10 mouse cellular contexts compared by ENCODE assay signal in genomic region chr2:165419670-165420111, GRCm38 (mm10). TPM values are rescaled to one million over a fixed set of nuclear protein-coding genes. Genes with fewer than 3 reads are reported as not detected.
A peak's percentile ranks its signal among the peaks of the same experiment; 100 is the strongest.
DNase-seq lines count a peak whose midpoint lies in the region; ATAC-seq and TF ChIP-seq lines count a peak whose summit lies in the region.
"Had no signal": no experiment of that assay in that cellular context is flagged by ENCODE, and none has a peak within 500 bp of the region (broad histone marks: within the 10 kb centered on the region; RNA-seq: fewer than 3 reads in every experiment).

No protein-coding gene starts in this region.

- ATAC-seq in granulocyte monocyte progenitor cell, adult 5-6 weeks (replicated peaks; ENCODE audit: poor library complexity, severe bottlenecking): peak; percentile 68
- ATAC-seq in megakaryocyte progenitor cell, adult 5-6 weeks (replicated peaks; ENCODE audit: poor library complexity): peak; percentile 76

- DNase-seq in brain, embryonic 14.5 days (ENCODE audit: low read depth): peak; percentile 71
- DNase-seq in cerebellum, adult 8-10 months: peak; percentile 34
- no peak for DNase-seq in spleen, postnatal 36 days (ENCODE audit: low spot score in 2 of 2)
- DNase-seq in embryo, embryonic 9.5 days (ENCODE audit: extremely low spot score): no peak
- DNase-seq in adrenal gland, adult 8-10 months: no peak
- DNase-seq: gastrocnemius, postnatal 10 days had no signal

- no peak for TF ChIP-seq POLR2A in brain, embryonic 14.5 days (IDR thresholded peaks at IDR 0.05; ENCODE audit: borderline replicate concordance, extremely low read depth, insufficient read depth, insufficient read length, poor library complexity, severe bottlenecking)

- TF ChIP-seq CTCF in brain, embryonic 14.5 days (IDR thresholded peaks at IDR 0.05; ENCODE audit: borderline replicate concordance, extremely low read depth, insufficient read depth, insufficient read length): no peak

RNA-seq across cellular contexts. Expression of gene Ocstamp, which starts 19.5 kb away (rescaled TPM):
- not detected in 2 replicates for polyA plus RNA-seq in brain, embryonic 14.5 days (2012; rRNA removed)
- not detected in 2 replicates for total RNA-seq in granulocyte monocyte progenitor cell, adult 5-6 weeks (2014; fragmentation: Nextera tagmentation)
- total RNA-seq in granulocyte monocyte progenitor cell, adult 5-6 weeks (2017): not detected in 2 replicates
- total RNA-seq in megakaryocyte progenitor cell, adult 5-6 weeks (2015): not detected in 2 replicates
- total RNA-seq in megakaryocyte progenitor cell, adult 5-6 weeks (2017): not detected in 2 replicates
- under 1 TPM; 0.14 to 0.17 (median 0.16) TPM for total RNA-seq in adrenal gland, adult 8-10 months (2022)
- total RNA-seq: MEL had no signal
- polyA plus RNA-seq: neural tube, embryonic 11.5 days had no signal

RNA-seq across cellular contexts. Expression of gene Zfp334, which starts 31.6 kb away (rescaled TPM):
- polyA plus RNA-seq in brain, embryonic 14.5 days (2012; rRNA removed): 15.2 and 19.2 TPM in 2 replicates
- not detected in 2 replicates for total RNA-seq in granulocyte monocyte progenitor cell, adult 5-6 weeks (2014; fragmentation: Nextera tagmentation)
- not detected in 2 replicates for total RNA-seq in granulocyte monocyte progenitor cell, adult 5-6 weeks (2017)
- not detected in 2 replicates for total RNA-seq in megakaryocyte progenitor cell, adult 5-6 weeks (2015)
- total RNA-seq in megakaryocyte progenitor cell, adult 5-6 weeks (2017): not detected in 2 replicates
- total RNA-seq in adrenal gland, adult 8-10 months (2022): 1 to 10 TPM; 5.3 to 7.5 (median 6.3) TPM
- total RNA-seq: MEL had no signal

RNA-seq across cellular contexts. Expression of gene Zfp663, which starts 51.2 kb away (rescaled TPM):
- polyA plus RNA-seq in brain, embryonic 14.5 days (2012; rRNA removed): 6.5 and 7.2 TPM in 2 replicates
- total RNA-seq in granulocyte monocyte progenitor cell, adult 5-6 weeks (2014; fragmentation: Nextera tagmentation): not detected in 2 replicates
- total RNA-seq in granulocyte monocyte progenitor cell, adult 5-6 weeks (2017): not detected in 2 replicates
- not detected in 2 replicates for total RNA-seq in megakaryocyte progenitor cell, adult 5-6 weeks (2015)
- total RNA-seq in megakaryocyte progenitor cell, adult 5-6 weeks (2017): not detected in 2 replicates
- total RNA-seq in adrenal gland, adult 8-10 months (2022): not detected
- total RNA-seq: MEL had no signal

RNA-seq across cellular contexts. Expression of gene Slc13a3, which starts 53.3 kb away (rescaled TPM):
- polyA plus RNA-seq in brain, embryonic 14.5 days (2012; rRNA removed): 4.7 and 5.1 TPM in 2 replicates
- not detected in 2 replicates for total RNA-seq in granulocyte monocyte progenitor cell, adult 5-6 weeks (2014; fragmentation: Nextera tagmentation)
- 0.04 and 0.67 TPM in 2 replicates for total RNA-seq in granulocyte monocyte progenitor cell, adult 5-6 weeks (2017)
- 0.15 TPM in 1 of 2 replicates, not detected in the other for total RNA-seq in megakaryocyte progenitor cell, adult 5-6 weeks (2015)
- 0.08 TPM in 1 of 2 replicates, not detected in the other for total RNA-seq in megakaryocyte progenitor cell, adult 5-6 weeks (2017)
- 1 to 10 TPM; 1.1 to 1.5 (median 1.4) TPM for total RNA-seq in adrenal gland, adult 8-10 months (2022)
- total RNA-seq: MEL had no signal

Comparison
In these comparisons a context has a peak if more than half of its experiments do, and no peak if none do; other contexts are left out.
1. DNase-seq: peak in brain, embryonic 14.5 days (single experiment) and cerebellum, adult 8-10 months (single experiment); none in spleen, postnatal 36 days (0 of 2), embryo, embryonic 9.5 days (single experiment) and adrenal gland, adult 8-10 months (single experiment).
2. RNA of gene Zfp334, which starts 31.6 kb away (total RNA-seq): 5.3 to 7.5 TPM in adrenal gland, adult 8-10 months; not detected in granulocyte monocyte progenitor cell, adult 5-6 weeks and not detected in megakaryocyte progenitor cell, adult 5-6 weeks; every median in the first group is over 4 times any median in the second.